Mouse (Mus musculus) R1 (cell line): ENCODE data around the gene Ppp1ca.

Experiments
- DNase-seq: peaks from one replicate; pipeline ENCODE4 v3.0.0-alpha.2; 2018; ENCODE audit warnings: low read depth, low spot score

The Ppp1ca gene

DNA sequence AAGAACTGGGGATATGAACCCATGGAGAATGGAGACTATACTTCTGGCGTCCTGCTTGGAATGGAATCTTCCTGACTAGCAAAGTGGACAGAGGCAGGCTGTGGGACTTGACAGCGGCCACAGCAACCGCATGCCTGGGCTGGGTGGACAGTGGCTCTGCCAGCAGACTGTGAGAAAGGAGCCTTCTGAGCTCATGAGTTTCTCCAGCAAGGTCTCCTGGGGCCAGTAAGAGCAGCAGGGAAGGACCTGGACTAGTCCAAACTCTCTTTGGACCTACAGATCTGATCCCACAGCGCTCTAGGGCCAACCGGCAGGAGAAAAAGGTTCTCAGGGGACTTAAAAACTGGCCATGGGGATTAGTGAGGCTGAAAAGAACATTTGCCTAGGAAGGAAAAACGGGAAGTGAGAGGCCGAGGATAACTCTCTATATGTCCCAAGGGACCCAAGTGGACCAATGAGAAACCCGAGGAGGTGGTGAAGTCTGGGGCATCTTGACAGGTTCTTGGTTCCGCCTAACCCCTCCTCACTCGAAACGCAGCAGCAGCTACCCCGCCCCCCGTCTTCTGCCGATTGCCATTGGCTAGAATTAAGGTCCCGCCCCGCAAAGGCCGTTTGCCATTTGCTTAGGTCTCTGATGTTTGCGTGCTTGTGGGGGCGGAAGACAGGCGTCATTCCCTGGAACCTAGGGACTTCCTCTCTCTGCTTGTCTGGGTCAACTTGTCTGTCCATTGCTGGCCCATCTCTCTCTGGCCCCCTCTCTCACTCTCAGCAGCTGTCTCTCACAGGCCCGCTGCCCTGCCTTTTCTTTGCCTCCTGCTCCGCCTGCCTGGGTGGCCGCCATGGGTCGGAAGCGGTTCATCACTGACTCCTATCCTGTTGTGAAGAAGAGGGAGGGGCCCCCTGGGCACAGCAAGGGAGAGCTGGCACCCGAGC lies 39.7 kb downstream of the Ppp1ca start, which contains the start of gene Pold4:
TSS of gene Pold4 (plus strand) at position 647 of the 933 bp plus-strand sequence.
- peak; percentile 95 for DNase-seq

DNA sequence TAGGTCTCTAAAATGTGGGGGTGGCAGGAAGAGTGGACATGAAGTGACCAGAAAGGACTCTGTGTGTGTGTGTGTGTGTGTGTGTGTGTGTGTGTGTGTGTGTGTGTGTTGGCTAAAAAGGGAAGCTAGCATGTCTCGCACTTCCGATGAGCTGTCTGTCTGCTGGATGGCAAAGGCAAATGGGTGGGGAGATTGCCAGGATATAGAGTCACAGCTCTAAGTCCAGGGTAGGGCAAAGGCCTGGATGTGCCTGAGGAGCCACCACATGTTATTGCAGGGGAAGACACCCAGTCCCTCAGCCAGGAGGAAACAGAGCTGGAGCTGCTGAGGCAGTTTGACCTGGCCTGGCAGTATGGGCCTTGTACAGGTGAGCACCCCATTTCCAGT lies 40.3 kb downstream of the Ppp1ca start:
- DNase-seq = no peak

DNA sequence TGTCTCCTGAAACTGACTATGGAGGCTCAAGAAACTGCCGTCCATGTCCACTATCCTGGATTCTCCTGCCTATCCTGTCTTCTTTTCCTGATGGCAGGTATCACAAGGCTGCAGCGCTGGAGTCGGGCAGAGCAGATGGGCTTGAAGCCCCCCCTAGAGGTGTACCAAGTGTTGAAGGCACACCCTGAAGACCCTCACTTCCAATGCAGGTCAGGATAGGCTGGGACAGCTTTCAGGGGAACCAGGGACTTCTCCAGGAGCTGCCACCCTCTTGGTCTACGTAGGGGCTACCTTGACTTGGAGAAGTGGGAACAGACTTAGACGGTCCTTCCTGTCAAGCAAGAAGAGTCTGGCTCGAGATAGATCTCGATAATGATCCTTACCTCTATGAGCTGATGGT lies 40.8 kb downstream of the Ppp1ca start:
- DNase-seq = no peak

DNA sequence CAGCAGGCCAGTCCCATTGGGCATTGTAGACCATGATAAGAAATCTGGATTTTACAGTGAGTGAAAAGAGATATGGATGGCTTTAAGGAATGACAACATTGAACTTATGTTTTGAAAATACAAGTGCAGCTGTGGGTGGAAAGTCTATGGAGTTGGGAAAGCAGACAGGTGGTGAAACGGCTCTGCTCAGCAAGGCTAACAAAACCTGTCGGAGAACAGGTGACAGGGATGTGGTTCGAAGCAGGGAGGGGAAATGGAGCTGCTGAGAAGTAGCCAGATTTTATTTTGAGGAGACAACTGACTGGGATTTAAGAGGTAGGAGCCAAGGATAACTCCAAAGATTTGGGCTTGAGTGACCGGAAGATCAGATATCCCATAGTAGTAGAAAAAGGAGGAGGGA lies 42.7 kb downstream of the Ppp1ca start:
- no peak for DNase-seq

DNA sequence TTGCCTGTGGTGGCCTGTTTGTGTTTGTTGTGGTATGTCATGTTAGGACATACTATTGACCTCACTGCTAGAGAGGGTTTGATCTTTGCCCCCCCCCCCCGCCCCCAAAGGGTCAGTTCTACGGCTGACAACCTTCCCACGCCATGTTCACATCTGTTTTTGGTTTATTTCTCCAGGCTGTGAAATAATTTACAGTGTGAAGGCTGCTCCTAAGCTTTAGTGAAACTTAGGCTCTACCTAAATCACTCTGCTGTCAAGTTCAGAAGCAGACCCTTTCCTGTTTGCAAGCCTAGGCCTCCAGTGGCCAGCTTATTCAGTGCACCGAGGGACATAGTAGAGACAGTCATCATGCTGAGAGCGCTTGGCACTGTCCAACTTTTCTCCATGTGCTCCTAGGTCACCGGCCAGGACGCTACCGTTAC lies 48.4 kb downstream of the Ppp1ca start:
- no peak for DNase-seq

DNA sequence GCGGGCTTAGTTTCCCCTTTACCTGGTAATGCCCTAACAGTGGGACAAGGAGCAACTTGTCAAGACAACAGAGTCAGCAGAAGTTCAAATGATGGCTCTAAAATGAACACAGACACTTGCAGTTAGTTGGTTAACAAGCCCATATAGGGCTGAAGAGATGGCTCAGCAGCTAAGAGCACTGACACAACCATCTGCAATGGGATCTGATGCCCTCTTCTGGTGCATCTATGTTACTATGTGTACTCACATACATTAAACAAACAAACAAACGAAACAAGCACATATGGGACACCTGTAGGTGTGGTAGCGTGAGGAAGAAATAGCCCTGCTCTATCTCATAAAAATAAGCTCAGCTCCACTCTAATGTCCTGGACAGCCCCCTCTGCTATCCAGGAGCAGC lies 50.6 kb downstream of the Ppp1ca start:
- DNase-seq = no peak

DNA sequence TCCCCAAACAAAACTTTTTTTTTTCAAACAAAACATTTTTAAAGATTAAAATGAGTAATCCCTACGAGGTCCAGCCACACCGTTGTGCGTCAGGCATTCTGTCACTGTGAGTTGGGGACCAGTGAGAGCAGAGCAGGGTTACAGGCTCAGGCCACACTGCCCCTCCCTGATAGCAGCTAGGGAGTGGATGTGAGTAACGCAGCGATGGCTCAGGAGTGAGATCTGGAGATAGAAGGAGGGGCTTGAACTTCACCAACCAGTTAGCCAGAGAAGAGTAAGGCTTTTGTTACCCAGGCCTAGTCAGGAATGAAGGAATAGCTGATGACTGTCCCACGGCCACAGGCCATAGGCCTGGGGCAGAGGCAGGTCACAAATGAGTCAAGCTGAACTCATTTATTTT lies 52.9 kb downstream of the Ppp1ca start:
- DNase-seq = no peak
